Mouse (Mus musculus) Muller cell, postnatal 12 days (primary cell): ENCODE results near the gene Hsd17b3.
A peak's percentile ranks its signal among the peaks of the same experiment; 100 is the strongest.
"Not testable (repeated sequence)": the region's sequence is repeated elsewhere in the genome, so short reads cannot be mapped to it uniquely, and the experiment has no call there.

Experiments
- DNase-seq: peaks from one replicate; pipeline ENCODE4 v3.0.0-alpha.2; 2015; ENCODE audit errors: inconsistent ontology term

Hsd17b3 gene

GRCm38 (mm10) chr13:64083331-64083730 is 5.7 kb downstream of the Hsd17b3 start:
- DNase-seq = no peak

- no peak for DNase-seq
Measured at GRCm38 (mm10) chr13:64081012-64081919, 7.8 kb downstream of the Hsd17b3 start.

GRCm38 (mm10) chr13:64077591-64077990 is 11.4 kb downstream of the Hsd17b3 start:
- DNase-seq = no peak

- no peak for DNase-seq
Measured at GRCm38 (mm10) chr13:64076074-64076473, 13.0 kb downstream of the Hsd17b3 start.

GRCm38 (mm10) chr13:64066653-64067052 is 22.4 kb downstream of the Hsd17b3 start:
- DNase-seq = no peak

- no peak for DNase-seq
Measured at GRCm38 (mm10) chr13:64064276-64064675, 24.8 kb downstream of the Hsd17b3 start.

GRCm38 (mm10) chr13:64060935-64061506 is 28.0 kb downstream of the Hsd17b3 start:
- DNase-seq = no peak

- no peak for DNase-seq
Measured at GRCm38 (mm10) chr13:64053959-64054358, 35.1 kb downstream of the Hsd17b3 start.

GRCm38 (mm10) chr13:64052281-64052680 is 36.7 kb downstream of the Hsd17b3 start:
- not testable (repeated sequence) for DNase-seq

- DNase-seq = no peak
Measured at GRCm38 (mm10) chr13:64050895-64051294, 38.1 kb downstream of the Hsd17b3 start.

GRCm38 (mm10) chr13:64049535-64049934 is 39.5 kb downstream of the Hsd17b3 start:
- no peak for DNase-seq

GRCm38 (mm10) chr13:64048467-64048866 is 40.6 kb downstream of the Hsd17b3 start:
- no peak for DNase-seq

- no peak for DNase-seq
Measured at GRCm38 (mm10) chr13:64039976-64040375, 49.1 kb downstream of the Hsd17b3 start.

- DNase-seq = peak; percentile 15
Measured at GRCm38 (mm10) chr13:64038114-64038513, 50.9 kb downstream of the Hsd17b3 start.

- peak; percentile 50 for DNase-seq
Measured at GRCm38 (mm10) chr13:64036079-64037011, 52.7 kb downstream of the Hsd17b3 start.

GRCm38 (mm10) chr13:64035036-64035435 is 54.0 kb downstream of the Hsd17b3 start:
- no peak for DNase-seq

- no peak for DNase-seq
Measured at GRCm38 (mm10) chr13:64033921-64034320, 55.1 kb downstream of the Hsd17b3 start.

GRCm38 (mm10) chr13:64033181-64033580 is 55.8 kb downstream of the Hsd17b3 start:
- DNase-seq = no peak

- no peak for DNase-seq
Measured at GRCm38 (mm10) chr13:64031254-64031653, 57.8 kb downstream of the Hsd17b3 start.

- no peak for DNase-seq
Measured at GRCm38 (mm10) chr13:64030792-64031191, 58.2 kb downstream of the Hsd17b3 start.

- DNase-seq = no peak
Measured at GRCm38 (mm10) chr13:64024803-64025202, 64.2 kb downstream of the Hsd17b3 start.
